Mouse (Mus musculus): ENCODE measurements around the gene Tmcc3. TPM values are rescaled to one million over a fixed set of nuclear protein-coding genes. Genes with fewer than 3 reads are reported as not detected.

The Tmcc3 gene
- polyA plus RNA-seq, 1 experiment from 2014 or later = 16.9 TPM

- Histone ChIP-seq H3K9ac (peak overlapping the region; percentile 72), H3K4me1 (replicated peaks) (peaks cover 37% of the 10 kb centered on the region), H3K9me3 (no peaks in the 10 kb centered on the region), H3K4me2 (peak overlapping the region; percentile 66), H3K27ac (replicated peaks) (peak overlapping the region; percentile 76; the same call in 1 of the 2 replicates), H3K27me3 (peaks cover 5% of the 10 kb centered on the region; the same call in 1 of the 2 replicates), H3K4me3 (peak overlapping the region; percentile 70), H3K36me3 (no peaks in the 10 kb centered on the region)
- peak; percentile 52; the same call in 1 of the 2 replicates for ATAC-seq (ENCODE audit: low FRiP score, low read depth)
- WGBS = under 1% methylated on average over 10 of the region's 10 CpGs
Observed at GRCm38 (mm10) chr10:94515583-94515982, 203.8 kb downstream of the Tmcc3 start.

DNA sequence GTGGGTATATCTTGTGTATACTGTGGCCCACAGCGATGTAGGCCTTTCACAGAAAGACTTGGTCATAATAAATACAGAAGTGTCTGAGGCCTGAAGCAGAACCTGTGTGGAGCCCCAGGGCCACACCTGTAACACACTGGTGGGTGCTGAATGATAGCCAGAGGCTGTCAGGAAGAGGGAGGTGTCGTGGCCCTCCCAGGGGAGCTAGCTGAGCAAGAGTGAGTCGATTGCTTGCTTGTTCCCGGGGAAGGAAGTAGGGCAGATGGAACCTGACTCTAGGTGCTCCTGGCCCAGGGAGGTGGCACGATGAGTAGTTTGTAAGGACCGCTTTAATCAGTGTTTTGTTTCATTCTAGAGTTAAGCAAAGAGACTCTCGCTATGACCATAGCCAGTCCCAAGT lies 208.1 kb downstream of the Tmcc3 start:
- Histone ChIP-seq H3K36me3 (no peaks in the 10 kb centered on the region), H3K4me3 (no peak overlapping the region), H3K27me3 (peaks cover 5% of the 10 kb centered on the region; the same call in 1 of the 2 replicates), H3K4me1 (replicated peaks) (peaks cover 52% of the 10 kb centered on the region), H3K9ac (no peak overlapping the region), H3K27ac (replicated peaks) (no peak overlapping the region), H3K4me2 (peak overlapping the region; percentile 39; the same call in 1 of the 2 replicates), H3K9me3 (no peaks in the 10 kb centered on the region)
- WGBS = 62% methylated on average over 7 of the region's 7 CpGs
- ATAC-seq (ENCODE audit: low FRiP score, low read depth) = no peak

DNA sequence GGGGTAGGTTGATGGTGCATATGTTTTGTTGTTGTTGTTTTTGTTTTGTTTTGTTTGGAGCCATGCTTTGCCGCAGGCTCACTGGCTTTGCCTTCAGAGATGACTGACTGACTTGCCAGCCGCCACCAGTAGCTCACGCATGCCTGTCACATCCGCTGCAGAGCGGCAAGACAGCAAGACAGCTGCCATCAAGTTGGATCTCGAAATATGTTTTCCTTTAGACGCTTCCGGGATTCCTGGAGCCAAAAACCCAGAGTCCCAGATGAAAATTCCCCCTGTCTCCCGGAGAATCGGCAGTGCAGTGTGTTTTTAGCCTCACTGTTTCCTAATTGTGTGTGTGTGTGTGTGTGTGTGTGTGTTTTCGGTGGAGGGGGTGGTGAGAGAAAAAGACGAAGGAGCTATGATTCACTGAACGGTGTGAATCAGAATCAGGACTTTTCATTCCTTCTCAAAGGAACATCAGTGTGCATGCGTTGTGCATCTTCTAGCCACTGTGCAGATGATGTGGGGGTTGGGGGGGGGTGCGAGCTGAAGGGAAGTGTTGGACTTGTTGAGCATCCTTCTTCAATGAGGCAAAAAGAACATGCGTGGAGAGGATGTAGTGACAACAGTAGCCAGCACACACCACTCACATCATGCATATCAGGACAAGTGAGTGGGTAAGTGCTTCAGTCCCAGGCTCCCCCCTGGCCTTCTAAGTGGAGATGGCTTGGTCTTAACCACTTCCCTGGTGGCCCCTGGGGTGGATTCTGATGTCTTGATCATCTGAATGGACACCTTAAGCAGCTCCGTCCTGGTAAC lies 208.8 kb downstream of the Tmcc3 start:
- H3K4me1 ChIP-seq (replicated peaks) = peaks cover 51% of the 10 kb centered on the region
- ATAC-seq (ENCODE audit: low FRiP score, low read depth) = no peak
- H3K4me3 ChIP-seq = no peak overlapping the region
- H3K27me3 ChIP-seq = peaks cover 5% of the 10 kb centered on the region; the same call in 1 of the 2 replicates
- no peaks in the 10 kb centered on the region for H3K9me3 ChIP-seq
- H3K9ac ChIP-seq = no peak overlapping the region
- 36% methylated on average over 17 of the region's 17 CpGs for WGBS
- H3K36me3 ChIP-seq = no peaks in the 10 kb centered on the region
- H3K27ac ChIP-seq (replicated peaks) = no peak overlapping the region
- H3K4me2 ChIP-seq = peak overlapping the region; percentile 39

- Histone ChIP-seq H3K4me1 (replicated peaks) (peaks cover 45% of the 10 kb centered on the region), H3K27ac (replicated peaks) (no peak overlapping the region)
Observed at GRCm38 (mm10) chr10:94521107-94521401, 209.3 kb downstream of the Tmcc3 start.

GRCm38 (mm10) chr10:94521776-94522175 lies 210.0 kb downstream of the Tmcc3 start:
- H3K27me3 ChIP-seq = peaks cover 5% of the 10 kb centered on the region; the same call in 1 of the 2 replicates
- H3K9me3 ChIP-seq = no peaks in the 10 kb centered on the region
- ATAC-seq (ENCODE audit: low FRiP score, low read depth) = no peak
- H3K4me2 ChIP-seq = no peak overlapping the region
- WGBS = 32% methylated on average over 9 of the region's 10 CpGs
- H3K27ac ChIP-seq (replicated peaks) = no peak overlapping the region
- H3K9ac ChIP-seq = no peak overlapping the region
- H3K36me3 ChIP-seq = no peaks in the 10 kb centered on the region
- H3K4me3 ChIP-seq = no peak overlapping the region
- peaks cover 38% of the 10 kb centered on the region for H3K4me1 ChIP-seq (replicated peaks)

More at GRCm38 (mm10) chr10:94521107-94521401, 209.3 kb downstream of the Tmcc3 start:
- WGBS = 59% methylated on average over 3 of the region's 3 CpGs
- Histone ChIP-seq H3K9me3 (no peaks in the 10 kb centered on the region), H3K4me2 (peak overlapping the region; percentile 39), H3K36me3 (no peaks in the 10 kb centered on the region), H3K27me3 (peaks cover 5% of the 10 kb centered on the region; the same call in 1 of the 2 replicates), H3K4me3 (no peak overlapping the region), H3K9ac (no peak overlapping the region)
- ATAC-seq (ENCODE audit: low FRiP score, low read depth) = no peak

DNA sequence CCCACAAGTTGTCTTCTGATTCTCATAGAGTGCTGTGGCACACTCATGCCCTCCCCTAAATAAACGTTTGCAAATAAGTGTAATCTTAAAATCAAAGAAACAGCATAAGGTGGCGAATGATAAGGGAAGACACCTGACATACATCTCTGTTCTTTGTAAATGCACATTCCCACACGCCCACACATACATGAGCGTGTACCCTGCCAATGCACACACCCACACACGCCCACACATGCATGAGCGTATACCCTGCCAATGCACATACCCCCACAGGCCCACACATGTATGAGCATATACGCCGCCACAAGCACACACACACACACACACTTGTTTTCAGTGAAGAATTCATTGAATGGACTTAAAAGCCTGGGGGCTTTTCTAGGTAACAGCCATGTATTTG lies 211.5 kb downstream of the Tmcc3 start:
- no peak overlapping the region for H3K9ac ChIP-seq

GRCm38 (mm10) chr10:94523711-94524156 lies 212.0 kb downstream of the Tmcc3 start:
- Histone ChIP-seq H3K9me3 (no peaks in the 10 kb centered on the region), H3K36me3 (no peaks in the 10 kb centered on the region), H3K4me3 (no peak overlapping the region), H3K4me2 (peak overlapping the region; percentile 33), H3K27ac (replicated peaks) (peak overlapping the region; percentile 14; the same call in 1 of the 2 replicates), H3K4me1 (replicated peaks) (peaks cover 31% of the 10 kb centered on the region), H3K9ac (no peak overlapping the region), H3K27me3 (no peaks in the 10 kb centered on the region)
- peak; percentile 55 for ATAC-seq (ENCODE audit: low FRiP score, low read depth)
- 6% methylated on average over 18 of the region's 18 CpGs for whole genome bisulfite sequencing

More for the DNA sequence above, 211.5 kb downstream of the Tmcc3 start:
- peak overlapping the region; percentile 33; the same call in 1 of the 2 replicates for H3K4me2 ChIP-seq
- WGBS = 77% methylated on average over 8 of the region's 8 CpGs
- H3K9me3 ChIP-seq = no peaks in the 10 kb centered on the region
- no peaks in the 10 kb centered on the region for H3K36me3 ChIP-seq
- peak; percentile 49; the same call in 1 of the 2 replicates for ATAC-seq (ENCODE audit: low FRiP score, low read depth)
- H3K27ac ChIP-seq (replicated peaks) = peak overlapping the region; percentile 14; the same call in 1 of the 2 replicates
- no peak overlapping the region for H3K4me3 ChIP-seq
- peaks cover 31% of the 10 kb centered on the region for H3K4me1 ChIP-seq (replicated peaks)
- peaks cover 3% of the 10 kb centered on the region; the same call in 1 of the 2 replicates for H3K27me3 ChIP-seq

GRCm38 (mm10) chr10:94524966-94525365 lies 213.2 kb downstream of the Tmcc3 start:
- H3K4me1 ChIP-seq (replicated peaks) = peaks cover 28% of the 10 kb centered on the region
- no peaks in the 10 kb centered on the region for H3K36me3 ChIP-seq
- no peaks in the 10 kb centered on the region for H3K27me3 ChIP-seq
- no peak overlapping the region for H3K4me3 ChIP-seq
- ATAC-seq (ENCODE audit: low FRiP score, low read depth) = no peak
- 75% methylated on average over 6 of the region's 6 CpGs for WGBS
- no peak overlapping the region for H3K4me2 ChIP-seq
- H3K9ac ChIP-seq = no peak overlapping the region
- no peak overlapping the region for H3K27ac ChIP-seq (replicated peaks)
- no peaks in the 10 kb centered on the region for H3K9me3 ChIP-seq

DNA sequence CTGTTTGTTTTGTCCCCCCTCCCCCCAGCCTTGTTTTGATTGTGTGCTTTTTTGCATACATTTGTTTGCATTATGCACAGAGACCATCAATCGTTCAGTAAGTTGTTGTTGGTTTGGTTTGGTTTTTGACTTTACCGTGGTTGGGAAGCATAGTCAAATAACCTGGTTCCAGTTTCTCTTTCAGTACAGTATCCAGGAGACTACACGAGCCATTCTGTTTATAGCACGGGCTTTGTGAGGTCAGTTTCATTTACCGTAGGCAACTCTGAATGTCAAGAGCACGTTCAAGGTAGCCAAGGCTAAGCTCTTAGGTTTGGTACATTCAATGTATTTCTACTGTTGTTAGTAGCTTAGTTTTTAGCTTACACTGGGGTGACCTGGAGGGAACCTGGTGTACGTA lies 214.0 kb downstream of the Tmcc3 start:
- H3K27me3 ChIP-seq = no peaks in the 10 kb centered on the region
- H3K4me1 ChIP-seq (replicated peaks) = peaks cover 23% of the 10 kb centered on the region

GRCm38 (mm10) chr10:94526834-94527233 lies 215.1 kb downstream of the Tmcc3 start:
- Histone ChIP-seq H3K4me2 (no peak overlapping the region), H3K36me3 (no peaks in the 10 kb centered on the region), H3K9ac (no peak overlapping the region), H3K4me1 (replicated peaks) (peaks cover 21% of the 10 kb centered on the region), H3K27ac (replicated peaks) (no peak overlapping the region), H3K4me3 (no peak overlapping the region), H3K9me3 (no peaks in the 10 kb centered on the region), H3K27me3 (no peaks in the 10 kb centered on the region)
- ATAC-seq (ENCODE audit: low FRiP score, low read depth) = no peak
- 73% methylated on average over 8 of the region's 8 CpGs for WGBS

More for the DNA sequence above, 214.0 kb downstream of the Tmcc3 start:
- ATAC-seq (ENCODE audit: low FRiP score, low read depth) = no peak
- no peak overlapping the region for H3K4me3 ChIP-seq
- H3K36me3 ChIP-seq = no peaks in the 10 kb centered on the region
- 89% methylated on average over 7 of the region's 7 CpGs for WGBS
- H3K4me2 ChIP-seq = no peak overlapping the region
- H3K9me3 ChIP-seq = no peaks in the 10 kb centered on the region
- H3K27ac ChIP-seq (replicated peaks) = no peak overlapping the region
- no peak overlapping the region for H3K9ac ChIP-seq

GRCm38 (mm10) chr10:94527248-94527647 lies 215.5 kb downstream of the Tmcc3 start:
- no peak overlapping the region for H3K4me2 ChIP-seq
- H3K27ac ChIP-seq (replicated peaks) = no peak overlapping the region
- H3K9me3 ChIP-seq = no peaks in the 10 kb centered on the region
- no peaks in the 10 kb centered on the region for H3K27me3 ChIP-seq
- H3K9ac ChIP-seq = no peak overlapping the region
- peaks cover 21% of the 10 kb centered on the region for H3K4me1 ChIP-seq (replicated peaks)
- ATAC-seq (ENCODE audit: low FRiP score, low read depth) = no peak
- no peak overlapping the region for H3K4me3 ChIP-seq
- WGBS = 84% methylated on average over 6 of the region's 6 CpGs
- no peaks in the 10 kb centered on the region for H3K36me3 ChIP-seq

- ATAC-seq (ENCODE audit: low FRiP score, low read depth) = no peak
- Histone ChIP-seq H3K4me1 (replicated peaks) (0 out of 2 replicates have a peak, but pooled peaks cover 3% of the 10 kb centered on the region), H3K27ac (replicated peaks) (peak overlapping the region; percentile 31), H3K36me3 (no peaks in the 10 kb centered on the region), H3K4me2 (no peak overlapping the region), H3K9ac (no peak overlapping the region), H3K9me3 (no peaks in the 10 kb centered on the region), H3K27me3 (no peaks in the 10 kb centered on the region), H3K4me3 (no peak overlapping the region)
- 54% methylated on average over 2 of the region's 2 CpGs for WGBS
Observed at GRCm38 (mm10) chr10:94530079-94530478, 218.3 kb downstream of the Tmcc3 start.
